Mouse (Mus musculus) macrophage (primary cell): ENCODE measurements around the gene 1700001F09Rik. TPM values are rescaled to one million over a fixed set of nuclear protein-coding genes. Genes with fewer than 3 reads are reported as not detected.
"Not testable (repeated sequence)": the region's sequence is repeated elsewhere in the genome, so short reads cannot be mapped to it uniquely, and the experiment has no call there.

ENCODE experiments used
- H3K27ac ChIP-seq: fragments of 350-480 bp; formaldehyde crosslinking; 2 replicates; pipeline ENCODE4 v1.9.0; 2021
- H3K36me3 ChIP-seq: fragments of 350-480 bp; formaldehyde crosslinking; 2 replicates; pipeline ENCODE4 v1.9.0; 2021; ENCODE audit errors: inconsistent target
- H3K4me3 ChIP-seq: fragments of 350-480 bp; formaldehyde crosslinking; 2 replicates; pipeline ENCODE4 v1.9.0; 2021; ENCODE audit errors: inconsistent target
- H3K79me2 ChIP-seq: fragments of 350-480 bp; formaldehyde crosslinking; 2 replicates; pipeline ENCODE4 v1.9.0; 2021; ENCODE audit errors: inconsistent target
- WGBS: methylation state at CpG from one replicate; pipeline ENCODE4 v1.1.7; 2026; ENCODE audit warnings: inconsistent platforms; ENCODE audit not compliant: missing documents; 5-methylcytosine and 5-hydroxymethylcytosine counted together
- polyA plus RNA-seq: library from polyadenylated mRNA; stranded (reverse); fragments of 250-400 nt; gene quantifications from 3 replicates; pipeline ENCODE4 v1.2.4, GENCODE M21; 2018; ENCODE audit warnings: inconsistent platforms
- total RNA-seq, 78 experiments: library from RNA; depleted of rRNA; stranded (reverse); fragments of 250-400 nt; gene quantifications; 1 replicate in 9 of 78; 2 replicates in 24 of 78; 3 replicates in 43 of 78; 4 replicates in 2 of 78; pipeline ENCODE4 v1.2.4; 2018; ENCODE audit warnings: inconsistent platforms in 56 of 78

The 1700001F09Rik gene
- total RNA-seq (2018; cell fraction: chromatin; rRNA removed), result not detected
- not detected for total RNA-seq (2018; cell fraction: cytosol; rRNA removed)
- total RNA-seq (2018; cell fraction: nucleus; rRNA removed), result not detected
- polyA plus RNA-seq, result not detected in 3 replicates

- not testable (repeated sequence) for H3K27ac ChIP-seq, H3K36me3 ChIP-seq, H3K4me3 ChIP-seq, H3K79me2 ChIP-seq
Measured at GRCm38 (mm10) chr14:43347711-43348110, at the start of gene 1700001F09Rik. Gene 1700001F09Rik (minus strand): TSS chr14:43347811.

GRCm38 (mm10) chr14:43361713-43362112, 14.1 kb upstream of the 1700001F09Rik start:
- H3K79me2 ChIP-seq, H3K4me3 ChIP-seq, H3K36me3 ChIP-seq, H3K27ac ChIP-seq: not testable (repeated sequence)
- 90% methylated on average over 11 of the region's 11 CpGs for WGBS

- H3K79me2 ChIP-seq, H3K4me3 ChIP-seq, H3K27ac ChIP-seq, H3K36me3 ChIP-seq: not testable (repeated sequence)
- 80% methylated on average over 1 of the region's 1 CpGs for WGBS
Measured at GRCm38 (mm10) chr14:43359246-43359645, 11.6 kb upstream of the 1700001F09Rik start.

- H3K36me3 ChIP-seq, H3K27ac ChIP-seq, H3K79me2 ChIP-seq, H3K4me3 ChIP-seq: not testable (repeated sequence)
Measured at GRCm38 (mm10) chr14:43357496-43357895, 9.9 kb upstream of the 1700001F09Rik start.

- not testable (repeated sequence) for H3K36me3 ChIP-seq, H3K79me2 ChIP-seq, H3K27ac ChIP-seq, H3K4me3 ChIP-seq
- WGBS, result 78% methylated on average over 2 of the region's 2 CpGs
Measured at GRCm38 (mm10) chr14:43352944-43353343, 5.3 kb upstream of the 1700001F09Rik start.

DNA sequence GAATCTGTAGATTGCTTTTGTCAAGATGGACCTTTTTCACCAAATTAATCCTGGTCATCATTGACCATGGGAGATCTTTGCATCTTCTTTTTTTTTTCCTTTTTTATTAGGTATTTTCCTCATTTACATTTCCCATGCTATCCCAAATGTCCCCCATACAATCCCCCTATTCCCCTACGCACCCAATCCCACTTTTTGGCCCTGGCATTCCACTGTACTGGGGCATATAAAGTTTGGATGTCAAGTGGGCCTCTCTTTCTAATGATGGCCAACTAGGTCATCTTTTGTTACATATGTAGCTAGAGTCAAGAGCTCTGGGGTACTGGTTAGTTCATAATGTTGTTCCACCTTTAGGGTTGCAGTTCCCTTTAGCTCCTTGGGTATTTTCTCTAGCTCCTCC, 10.0 kb downstream of the 1700001F09Rik start:
- not testable (repeated sequence) for H3K36me3 ChIP-seq, H3K79me2 ChIP-seq, H3K4me3 ChIP-seq, H3K27ac ChIP-seq
- 39% methylated on average over 1 of the region's 1 CpGs for WGBS

- not testable (repeated sequence) for H3K27ac ChIP-seq, H3K4me3 ChIP-seq, H3K79me2 ChIP-seq, H3K36me3 ChIP-seq
- 93% methylated on average over 9 of the region's 11 CpGs for WGBS
Measured at GRCm38 (mm10) chr14:43331362-43331880, 16.2 kb downstream of the 1700001F09Rik start.

DNA sequence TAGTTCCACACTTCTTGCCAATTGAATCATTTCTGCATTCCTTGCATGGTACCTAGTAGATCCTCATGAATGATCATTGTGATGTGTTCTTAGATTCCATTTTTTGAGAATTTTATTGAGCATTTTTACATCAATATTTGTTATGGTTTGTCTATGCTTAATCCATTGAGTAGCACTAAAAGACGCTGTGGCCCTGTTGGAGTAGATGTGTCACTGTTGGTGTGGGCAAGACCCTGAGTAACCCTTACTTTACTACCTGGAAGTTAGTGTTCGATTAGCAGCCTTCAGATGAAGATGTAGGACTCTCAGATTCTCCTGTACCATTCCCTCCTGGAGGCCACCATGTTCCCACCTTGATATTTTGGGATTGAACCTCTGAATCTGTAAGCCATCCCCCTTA, 19.0 kb downstream of the 1700001F09Rik start:
- not testable (repeated sequence) for H3K36me3 ChIP-seq, H3K4me3 ChIP-seq, H3K79me2 ChIP-seq, H3K27ac ChIP-seq
- 82% methylated on average over 1 of the region's 2 CpGs for WGBS

- H3K27ac ChIP-seq, H3K79me2 ChIP-seq, H3K36me3 ChIP-seq, H3K4me3 ChIP-seq: not testable (repeated sequence)
Measured at GRCm38 (mm10) chr14:43319516-43319915, 28.1 kb downstream of the 1700001F09Rik start.

- not testable (repeated sequence) for H3K36me3 ChIP-seq, H3K4me3 ChIP-seq, H3K79me2 ChIP-seq, H3K27ac ChIP-seq
- WGBS, result 86% methylated on average over 3 of the region's 3 CpGs
Measured at GRCm38 (mm10) chr14:43293503-43293902, 54.1 kb downstream of the 1700001F09Rik start, which contains the start of gene Gm8127. Gene Gm8127 (minus strand): TSS chr14:43293832.

Other genes with a start within 250 kb of the 1700001F09Rik start
- gene Gm8104, start 247.2 kb downstream of the 1700001F09Rik start, polyA plus RNA-seq, result not detected in 3 replicates
- gene Gm7233, start 167.9 kb downstream of the 1700001F09Rik start, polyA plus RNA-seq, result not detected in 3 replicates
- gene Gm8122, start 112.5 kb downstream of the 1700001F09Rik start, polyA plus RNA-seq, result not detected in 3 replicates
- not detected in 3 replicates for gene Gm8126, start 89.2 kb downstream of the 1700001F09Rik start, polyA plus RNA-seq
- not detected in 3 replicates for gene Gm9732, start 72.8 kb downstream of the 1700001F09Rik start, polyA plus RNA-seq
- not detected in 3 replicates for gene Gm8127, start 54.0 kb downstream of the 1700001F09Rik start, polyA plus RNA-seq
- gene Gm8138, start 68.5 kb upstream of the 1700001F09Rik start, polyA plus RNA-seq, result not detected in 3 replicates
- gene Gm5799, start 195.8 kb upstream of the 1700001F09Rik start, polyA plus RNA-seq, result not detected in 3 replicates
- not detected in 3 replicates for gene Gm17654, start 231.3 kb upstream of the 1700001F09Rik start, polyA plus RNA-seq